Mouse (Mus musculus) bone marrow macrophage, adult 2 months (primary cell): Measurements from ENCODE around the gene Aox1. TPM values are rescaled to one million over a fixed set of nuclear protein-coding genes. Genes with fewer than 3 reads are reported as not detected.

ENCODE experiments used
- H3K27ac ChIP-seq: 2 replicates; pipeline ENCODE4 v1.5.1; 2012; ENCODE audit warnings: low read depth, low read length; ENCODE audit not compliant: insufficient read depth
- H3K4me1 ChIP-seq: 2 replicates; pipeline ENCODE4 v1.6.1; 2012; ENCODE audit warnings: low read length; ENCODE audit not compliant: control insufficient read depth, insufficient read depth
- H3K4me3 ChIP-seq: 2 replicates; pipeline ENCODE4 v1.5.1; 2012; ENCODE audit warnings: mild to moderate bottlenecking, low read length, moderate library complexity; ENCODE audit not compliant: insufficient read depth
- CTCF ChIP-seq: IDR thresholded peaks from 2 replicates; pipeline ENCODE4 v1.5.1; 2012; ENCODE audit warnings: low read depth, mild to moderate bottlenecking, low read length, moderate library complexity
- POLR2A ChIP-seq: IDR thresholded peaks from 2 replicates; pipeline ENCODE4 v1.6.1; 2012; ENCODE audit warnings: mild to moderate bottlenecking, low read depth, low read length, borderline replicate concordance
- polyA plus RNA-seq: library from polyadenylated mRNA; stranded (reverse); fragments of >200 nt; gene quantifications from 2 replicates; pipeline ENCODE4 v1.2.4, GENCODE M21; 2012; ENCODE audit not compliant: missing spikeins, insufficient read depth, insufficient read length

The Aox1 gene
- polyA plus RNA-seq, 1 experiment = 0.82 TPM

DNA sequence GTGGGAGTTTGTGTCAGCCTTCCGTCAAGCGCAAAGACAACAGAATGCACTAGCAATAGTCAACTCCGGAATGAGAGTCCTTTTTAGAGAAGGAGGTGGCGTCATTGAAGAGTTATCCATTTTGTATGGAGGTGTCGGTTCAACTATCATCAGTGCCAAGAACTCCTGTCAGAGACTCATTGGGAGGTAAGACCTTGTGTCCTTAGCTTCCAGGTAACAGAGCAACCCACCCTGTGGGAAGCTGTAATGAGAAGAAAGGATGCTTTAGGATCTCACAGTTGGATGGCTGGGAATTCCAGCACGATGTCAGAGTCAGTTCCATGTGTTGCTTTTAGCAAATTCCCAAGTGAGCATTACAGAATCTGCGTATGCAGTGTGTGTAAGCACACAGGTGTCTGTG lies 32.4 kb downstream of the Aox1 start:
- no peak overlapping the region for H3K4me3 ChIP-seq
- TF ChIP-seq POLR2A (no peak), CTCF (no peak)
- H3K4me1 ChIP-seq = no peaks in the 10 kb centered on the region
- no peak overlapping the region for H3K27ac ChIP-seq

DNA sequence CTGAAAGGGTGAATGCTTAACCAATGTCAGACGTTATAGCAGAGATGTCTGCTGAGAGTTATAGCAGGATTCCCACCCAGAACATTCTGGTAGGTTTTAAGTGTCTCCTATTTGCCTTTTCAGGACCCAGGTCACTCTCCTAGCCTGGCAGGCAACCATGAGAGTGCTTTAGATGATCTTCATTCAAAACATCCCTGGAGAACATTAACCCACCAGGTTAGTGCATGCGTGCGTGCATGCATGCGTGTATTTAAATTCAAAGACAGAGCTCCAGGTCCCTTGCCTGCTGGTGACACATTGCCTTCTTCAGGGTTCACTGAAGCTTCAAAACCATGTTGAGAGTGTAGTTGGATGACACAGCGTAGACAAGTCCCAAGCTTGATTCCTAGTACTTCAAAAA lies 35.4 kb downstream of the Aox1 start:
- no peak overlapping the region for H3K27ac ChIP-seq
- no peaks in the 10 kb centered on the region for H3K4me1 ChIP-seq
- no peak for TF ChIP-seq POLR2A
- TF ChIP-seq CTCF = no peak
- H3K4me3 ChIP-seq = no peak overlapping the region

DNA sequence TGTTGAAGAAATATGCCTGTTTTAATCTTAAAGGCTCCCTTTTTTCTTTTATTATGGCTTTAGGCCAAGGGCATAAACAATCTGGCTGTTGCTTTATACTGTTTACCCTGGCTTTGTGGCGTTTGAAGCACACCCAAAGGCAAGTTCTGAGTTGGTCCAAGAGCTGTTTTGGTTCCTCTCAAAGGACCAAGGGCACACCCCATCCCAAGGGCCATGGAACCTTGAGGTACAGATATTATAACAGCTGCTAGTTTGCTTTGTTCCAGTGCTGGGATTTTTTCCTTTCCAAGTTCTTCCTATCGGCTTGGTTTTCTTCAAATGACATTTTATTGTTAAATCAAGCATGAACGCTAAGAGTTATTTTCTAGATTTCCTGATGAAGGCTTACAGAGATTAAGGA lies 35.9 kb downstream of the Aox1 start:
- TF ChIP-seq POLR2A (no peak), CTCF (no peak)
- Histone ChIP-seq H3K27ac (no peak overlapping the region), H3K4me3 (no peak overlapping the region), H3K4me1 (no peaks in the 10 kb centered on the region)

DNA sequence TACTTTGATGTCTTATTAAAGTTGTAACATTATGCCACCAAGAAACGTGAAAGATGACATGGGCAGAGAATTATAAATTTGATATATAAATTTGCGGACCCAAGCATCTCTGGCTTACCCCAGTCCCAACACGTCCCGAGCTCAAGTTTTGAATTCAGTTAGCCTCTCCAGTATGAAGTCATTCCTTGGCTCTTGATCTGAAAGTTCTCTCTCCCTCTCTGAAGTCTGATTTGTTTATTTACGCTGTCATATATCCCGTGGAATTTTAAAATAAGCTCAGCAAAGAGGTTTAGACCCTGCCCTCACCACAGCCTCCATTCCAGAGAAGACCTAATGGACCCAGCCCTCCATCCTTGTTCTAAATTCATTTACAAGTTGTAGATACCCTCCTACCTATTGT lies 39.5 kb downstream of the Aox1 start:
- Histone ChIP-seq H3K27ac (no peak overlapping the region), H3K4me1 (no peaks in the 10 kb centered on the region), H3K4me3 (no peak overlapping the region)
- no peak for TF ChIP-seq CTCF
- no peak for TF ChIP-seq POLR2A

DNA sequence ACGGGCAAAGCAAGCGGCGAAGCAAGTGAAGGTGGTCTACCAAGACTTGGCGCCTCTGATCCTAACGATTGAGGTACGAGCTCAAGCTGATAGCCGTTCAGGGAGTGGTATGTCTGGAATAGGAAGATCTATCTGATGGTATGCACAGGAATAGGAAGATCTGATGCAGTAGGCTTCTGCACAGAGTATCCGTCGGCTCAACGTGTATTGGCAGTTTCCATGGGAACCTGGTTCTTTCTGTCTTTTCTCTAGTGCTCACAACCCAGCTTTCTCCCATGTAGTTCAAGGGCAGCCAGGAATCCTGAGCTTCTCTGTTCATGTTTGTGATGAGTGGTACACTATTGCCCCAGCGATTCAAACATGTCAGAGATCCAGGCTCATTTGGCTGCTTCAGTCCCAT lies 40.4 kb downstream of the Aox1 start:
- Histone ChIP-seq H3K4me1 (no peaks in the 10 kb centered on the region), H3K4me3 (no peak overlapping the region), H3K27ac (no peak overlapping the region)
- TF ChIP-seq POLR2A (no peak), CTCF (no peak)

DNA sequence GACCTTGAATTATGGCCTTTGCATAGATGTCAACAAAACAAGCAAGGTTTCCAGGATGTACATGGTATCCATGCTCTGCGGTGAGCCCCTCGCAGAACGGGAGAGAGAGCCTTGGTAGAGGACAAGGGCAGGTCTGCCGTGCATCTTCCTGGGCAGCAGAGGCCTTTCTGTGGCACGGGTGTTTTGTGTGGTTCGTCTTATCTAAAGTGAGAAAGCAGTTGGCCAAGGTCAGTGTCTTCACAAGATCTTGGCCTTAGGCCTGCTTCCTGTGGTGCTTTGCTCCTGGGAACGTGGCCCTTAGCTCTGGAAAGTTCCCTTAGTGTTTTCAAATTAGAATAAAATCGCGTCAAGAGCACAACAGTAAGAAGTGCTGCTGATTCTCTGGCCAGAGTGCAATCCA lies 41.3 kb downstream of the Aox1 start:
- no peaks in the 10 kb centered on the region for H3K4me1 ChIP-seq
- TF ChIP-seq CTCF = no peak
- TF ChIP-seq POLR2A = no peak
- H3K4me3 ChIP-seq = no peak overlapping the region
- H3K27ac ChIP-seq = no peak overlapping the region

DNA sequence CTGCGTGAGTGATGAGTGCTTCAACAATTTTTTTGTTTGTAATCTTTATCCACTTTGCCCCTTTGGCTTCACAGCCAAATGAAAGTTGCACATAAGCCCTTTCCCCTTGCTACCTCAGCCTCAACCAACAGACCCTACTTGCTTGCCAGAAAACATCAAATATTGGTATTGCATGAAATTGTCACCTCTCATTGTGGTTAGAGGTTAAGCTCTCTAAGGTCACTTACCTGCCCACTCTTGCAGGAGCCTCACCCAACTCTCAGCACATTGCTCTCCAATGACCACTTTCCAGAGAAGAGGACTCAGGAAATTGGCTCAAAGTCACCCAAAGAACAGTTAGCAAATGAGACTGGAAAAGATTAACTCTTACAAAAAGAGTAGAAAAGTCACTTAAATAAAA lies 41.8 kb downstream of the Aox1 start:
- no peak overlapping the region for H3K27ac ChIP-seq
- no peak for TF ChIP-seq POLR2A
- TF ChIP-seq CTCF = no peak
- H3K4me1 ChIP-seq = no peaks in the 10 kb centered on the region
- H3K4me3 ChIP-seq = no peak overlapping the region

DNA sequence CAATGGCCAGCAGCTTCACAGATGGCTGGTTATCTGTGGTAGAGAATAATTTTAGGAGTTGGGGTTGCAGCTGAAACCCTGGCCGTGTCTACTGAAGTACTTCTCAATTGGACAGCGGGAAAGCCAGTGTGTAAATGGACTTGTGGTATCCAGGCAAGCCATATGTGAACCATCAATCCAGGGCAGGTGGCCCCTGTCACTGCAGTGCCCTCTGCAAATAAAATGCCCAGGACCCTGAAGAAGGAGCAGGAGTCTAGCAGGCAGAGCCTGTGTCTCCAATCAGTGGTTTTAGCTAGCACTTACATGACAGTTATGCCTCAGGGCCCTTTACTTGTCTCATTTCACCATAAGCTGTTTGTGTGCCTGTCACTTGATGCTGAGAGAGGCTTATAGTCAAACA lies 42.7 kb downstream of the Aox1 start:
- no peak overlapping the region for H3K4me3 ChIP-seq
- no peaks in the 10 kb centered on the region for H3K4me1 ChIP-seq
- H3K27ac ChIP-seq = no peak overlapping the region
- TF ChIP-seq CTCF (no peak), POLR2A (no peak)

DNA sequence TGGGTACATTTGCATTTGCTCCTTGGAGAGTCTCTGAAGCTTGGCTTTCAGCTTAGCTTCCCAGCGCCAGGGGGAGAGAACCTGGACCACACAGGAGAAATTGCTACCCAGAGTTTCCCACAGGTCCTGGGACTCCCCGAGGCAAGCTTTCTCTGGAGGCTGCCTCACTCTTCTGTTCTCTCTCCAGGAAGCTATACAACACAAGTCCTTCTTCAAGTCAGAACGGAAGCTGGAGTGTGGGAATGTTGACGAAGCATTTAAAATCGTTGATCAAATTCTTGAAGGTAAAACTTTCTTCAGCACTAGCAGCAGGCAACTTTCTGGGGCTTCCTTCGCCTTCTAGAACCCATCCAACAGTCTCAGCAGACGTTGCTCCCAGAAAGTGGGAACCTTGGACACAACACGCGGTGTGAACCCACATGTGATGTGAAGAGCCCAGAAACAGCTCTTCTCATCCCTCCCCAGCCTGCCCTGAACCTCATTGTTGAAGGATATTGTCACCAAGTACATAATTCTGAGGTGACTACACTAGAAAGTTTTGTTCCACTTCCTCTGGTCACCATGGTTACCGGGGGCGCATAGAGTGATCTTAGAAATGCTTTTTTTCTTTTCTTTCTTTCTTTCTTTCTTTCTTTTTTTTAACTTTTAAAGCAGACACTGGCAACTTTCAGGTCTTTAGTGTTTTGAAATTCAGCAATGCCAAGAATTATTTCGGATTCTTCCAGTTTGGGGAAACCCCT lies 43.4 kb downstream of the Aox1 start:
- TF ChIP-seq CTCF (no peak), POLR2A (no peak)
- no peak overlapping the region for H3K4me3 ChIP-seq
- H3K4me1 ChIP-seq = no peaks in the 10 kb centered on the region
- no peak overlapping the region for H3K27ac ChIP-seq

DNA sequence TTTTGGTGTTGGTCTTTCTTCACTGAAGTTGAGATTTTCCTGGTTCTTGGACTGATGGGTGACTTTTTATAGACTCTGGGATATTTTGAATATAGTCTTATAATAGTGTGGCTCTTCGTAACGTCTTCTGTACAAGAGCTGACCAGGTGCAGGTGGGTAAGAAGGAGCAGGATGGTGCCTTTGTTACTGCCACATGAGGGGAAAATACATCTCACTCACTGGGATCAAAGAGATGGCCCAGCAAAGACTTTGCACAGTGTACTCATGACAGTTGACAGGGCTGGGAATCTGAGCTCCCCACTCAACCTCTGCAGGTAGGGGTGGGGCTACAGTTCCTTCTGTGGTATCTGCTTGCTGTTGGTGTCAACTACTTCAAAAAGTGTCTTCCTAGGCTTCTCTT lies 44.5 kb downstream of the Aox1 start:
- Histone ChIP-seq H3K4me1 (no peaks in the 10 kb centered on the region), H3K4me3 (no peak overlapping the region), H3K27ac (no peak overlapping the region)
- no peak for TF ChIP-seq POLR2A
- TF ChIP-seq CTCF = no peak
